Mouse (Mus musculus) frontal cortex, postnatal 14 days (tissue): ENCODE results near the gene Ttc39d.

Experiments
- DNase-seq, 2 experiments: peaks; one replicate each; pipeline ENCODE4 v3.0.0; 2022; ENCODE audit warnings: low spot score in 2 of 2

Gene Ttc39d

DNA sequence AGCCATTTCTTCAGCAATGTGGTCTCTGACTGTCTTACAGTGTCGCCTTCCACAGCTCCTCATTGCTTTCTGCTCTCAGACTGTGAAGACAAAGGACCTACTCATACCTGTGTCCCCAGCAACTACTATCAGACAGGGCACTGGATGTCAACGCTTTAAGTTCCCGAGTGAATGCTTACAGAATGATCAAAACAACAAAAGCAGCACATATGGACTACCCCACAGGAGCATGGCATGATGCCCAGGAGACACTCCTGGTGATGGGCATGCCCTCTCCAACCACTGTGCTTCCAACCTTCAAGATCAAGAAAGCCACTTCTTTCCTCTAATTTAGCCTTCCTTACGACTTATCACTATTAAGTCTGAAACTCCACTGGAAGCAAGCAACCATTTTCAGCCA is 59.8 kb downstream of the Ttc39d start:
- no peak for DNase-seq
